Mouse (Mus musculus) thymus, adult 2 months (tissue): ENCODE data around the gene Bmp2k.

ENCODE experiments used
- CTCF ChIP-seq: fragments of 200-500 bp; IDR thresholded peaks from 2 replicates; pipeline ENCODE4 v1.5.1; 2012; ENCODE audit warnings: mild to moderate bottlenecking, control low read depth, low read length, moderate library complexity, borderline replicate concordance; ENCODE audit not compliant: control insufficient read depth, poor library complexity, insufficient read depth; ENCODE audit errors: extremely low read depth
- POLR2A ChIP-seq: fragments of 200-500 bp; IDR thresholded peaks from 2 replicates; pipeline ENCODE4 v1.6.1; 2012; ENCODE audit warnings: mild to moderate bottlenecking, low read length, control low read depth, moderate library complexity; ENCODE audit not compliant: control insufficient read depth, poor library complexity, insufficient read depth; ENCODE audit errors: extremely low read depth

DNA sequence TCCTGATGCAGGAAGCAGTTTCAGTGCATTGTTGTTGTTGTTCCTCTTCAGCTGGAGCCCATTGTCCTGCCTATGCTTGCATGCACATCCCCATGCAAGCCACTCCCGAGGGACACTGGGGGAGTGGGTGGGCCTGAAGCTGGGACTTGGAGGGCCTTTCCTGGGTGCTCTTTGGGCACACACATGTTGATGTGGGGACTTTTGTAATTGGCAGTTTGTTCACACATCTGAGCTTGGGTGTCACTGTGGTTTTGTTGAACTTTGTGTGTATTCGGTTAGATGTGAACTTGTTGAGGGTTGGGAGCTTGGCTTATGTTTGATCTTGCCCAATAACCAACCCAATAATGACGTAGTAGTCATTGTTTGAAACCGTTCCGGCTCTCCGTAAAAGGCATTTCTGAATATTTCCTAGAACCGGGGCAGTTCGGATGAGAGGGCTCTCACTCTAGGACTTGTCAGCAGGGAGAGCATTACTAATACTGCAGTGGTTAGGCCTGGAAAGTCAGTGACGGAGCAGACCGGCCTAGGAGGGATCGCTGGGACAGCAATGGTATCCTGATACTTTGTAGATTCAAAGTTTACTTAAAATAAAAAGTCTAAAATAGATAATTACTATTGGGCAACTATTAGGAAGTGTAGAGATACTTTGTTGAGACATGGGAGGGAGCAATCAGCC lies 78.1 kb downstream of the Bmp2k start:
- TF ChIP-seq CTCF (no peak), POLR2A (no peak)
